Mouse (Mus musculus) adrenal gland, postnatal 4 days (tissue): Measurements from ENCODE around the gene Rcsd1. TPM values are rescaled to one million over a fixed set of nuclear protein-coding genes. Genes with fewer than 3 reads are reported as not detected.

Experiments used
- DNase-seq, 2 experiments: peaks; one replicate each; pipeline ENCODE4 v3.0.0; 2021 to 2022; ENCODE audit warnings: low spot score in 2 of 2, mixed read lengths in 2 of 2
- long read RNA-seq, 2 experiments: library from polyadenylated mRNA; stranded (forward); transcript quantifications; one replicate each; pipeline ENCODE4 v2.0.0; 2021
- total RNA-seq, 2 experiments: library from RNA; stranded (reverse); gene quantifications; 2 replicates each; pipeline ENCODE4 v1.2.3; 2021

The Rcsd1 gene
- total RNA-seq, result 10 to 100 TPM; 29.5 to 31.9 TPM
- long read RNA-seq, experiment 1, full-length matches to known transcripts, result 11 of 15 reads
- long read RNA-seq, experiment 1, partial matches to known transcripts, result 1 of 15 reads
- long read RNA-seq, experiment 1, other reads (novel, unspliced or antisense), result 3 of 15 reads
- long read RNA-seq, experiment 2, full-length matches to known transcripts, result 30 of 49 reads
- long read RNA-seq, experiment 2, partial matches to known transcripts, result 11 of 49 reads
- long read RNA-seq, experiment 2, other reads (novel, unspliced or antisense), result 8 of 49 reads

GRCm38 (mm10) chr1:165709629-165710256 is at the start of gene Rcsd1:
Gene Rcsd1 (minus strand): TSS chr1:165709757.
- no peak for DNase-seq

- no peak for DNase-seq
These were observed 45.6 kb upstream of the Rcsd1 start for GRCm38 (mm10) chr1:165755194-165755593.

GRCm38 (mm10) chr1:165754205-165754604 is 44.6 kb upstream of the Rcsd1 start:
- DNase-seq, result no peak

GRCm38 (mm10) chr1:165751838-165752237 is 42.3 kb upstream of the Rcsd1 start:
- DNase-seq, result no peak

GRCm38 (mm10) chr1:165751142-165751541 is 41.6 kb upstream of the Rcsd1 start:
- DNase-seq, result no peak

GRCm38 (mm10) chr1:165748053-165748452 is 38.5 kb upstream of the Rcsd1 start:
- no peak for DNase-seq

GRCm38 (mm10) chr1:165741989-165742388 is 32.4 kb upstream of the Rcsd1 start:
- no peak for DNase-seq

GRCm38 (mm10) chr1:165738985-165739384 is 29.4 kb upstream of the Rcsd1 start:
- DNase-seq, result no peak

GRCm38 (mm10) chr1:165737867-165738266 is 28.3 kb upstream of the Rcsd1 start:
- no peak for DNase-seq

GRCm38 (mm10) chr1:165737451-165737850 is 27.9 kb upstream of the Rcsd1 start:
- DNase-seq, result no peak

- peak; percentile 52 to 79 for DNase-seq
These were observed 26.6 kb upstream of the Rcsd1 start for GRCm38 (mm10) chr1:165735826-165736818.

- no peak for DNase-seq
These were observed 25.3 kb upstream of the Rcsd1 start for GRCm38 (mm10) chr1:165734840-165735239.

- DNase-seq, result no peak
These were observed 22.0 kb upstream of the Rcsd1 start for GRCm38 (mm10) chr1:165731553-165731952.

- DNase-seq, result no peak
These were observed 20.6 kb upstream of the Rcsd1 start for GRCm38 (mm10) chr1:165730129-165730528.

- no peak for DNase-seq
These were observed 18.6 kb upstream of the Rcsd1 start for GRCm38 (mm10) chr1:165728057-165728639.

GRCm38 (mm10) chr1:165726986-165727385 is 17.4 kb upstream of the Rcsd1 start:
- no peak for DNase-seq

- DNase-seq, result no peak
These were observed 15.6 kb upstream of the Rcsd1 start for GRCm38 (mm10) chr1:165725039-165725644.

GRCm38 (mm10) chr1:165724219-165725033 is 14.9 kb upstream of the Rcsd1 start:
- DNase-seq, result no peak

GRCm38 (mm10) chr1:165722531-165723123 is 13.1 kb upstream of the Rcsd1 start:
- DNase-seq, result no peak
